Mouse (Mus musculus) fat pad, adult 2 months (tissue): ENCODE results near the gene Traf2.

Experiments used
- DNase-seq: peaks from one replicate; pipeline ENCODE4 v3.0.0-alpha.2; 2011; ENCODE audit warnings: low read depth, low spot score; ENCODE audit errors: extremely low read depth

The Traf2 gene

DNA sequence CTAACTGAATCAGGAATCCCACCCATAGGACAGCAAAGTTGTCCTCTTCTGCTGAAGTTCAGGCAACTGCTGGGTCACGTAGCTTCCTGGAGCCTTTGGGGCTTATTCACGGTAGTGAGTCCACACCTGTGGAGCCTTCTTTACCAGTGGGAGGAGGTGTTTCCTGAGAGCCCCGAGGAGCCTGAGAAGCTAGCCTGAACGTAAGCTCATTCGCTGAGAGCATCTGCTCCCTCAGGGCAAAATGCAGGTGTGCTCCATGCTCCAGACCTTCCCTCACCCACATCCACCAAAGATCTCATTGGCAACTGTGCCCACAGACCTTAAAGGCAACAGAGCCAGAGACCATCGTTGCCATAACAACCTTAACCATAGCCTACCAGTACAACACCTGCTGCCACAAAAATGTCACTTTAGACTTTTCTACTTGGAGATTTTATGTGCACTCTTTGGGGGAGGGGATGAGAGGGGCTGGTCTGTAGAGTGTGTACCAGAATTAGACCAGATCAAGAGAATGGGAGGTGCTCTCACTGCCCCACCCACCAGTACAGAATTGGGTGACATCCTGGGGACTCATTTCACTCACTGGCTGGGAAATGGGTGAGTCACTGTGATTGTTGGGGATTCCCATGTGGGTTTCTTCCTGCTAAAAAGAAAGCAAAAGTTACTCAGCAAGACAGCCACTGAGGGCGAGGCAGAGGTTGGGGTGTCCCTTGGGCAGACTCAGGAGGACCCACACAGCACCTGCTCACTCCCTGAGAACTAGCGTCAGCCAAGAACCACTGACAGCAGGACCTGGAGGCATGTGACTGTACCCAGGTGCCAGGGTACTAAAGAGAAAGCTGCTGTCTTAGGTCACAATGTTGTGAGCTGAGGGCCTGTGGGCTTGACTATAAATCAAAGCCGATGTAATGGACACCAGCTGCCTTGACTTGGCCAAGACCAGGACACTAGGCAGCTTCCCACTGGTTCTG, 2.6 kb upstream of the Traf2 start:
- no peak for DNase-seq

DNA sequence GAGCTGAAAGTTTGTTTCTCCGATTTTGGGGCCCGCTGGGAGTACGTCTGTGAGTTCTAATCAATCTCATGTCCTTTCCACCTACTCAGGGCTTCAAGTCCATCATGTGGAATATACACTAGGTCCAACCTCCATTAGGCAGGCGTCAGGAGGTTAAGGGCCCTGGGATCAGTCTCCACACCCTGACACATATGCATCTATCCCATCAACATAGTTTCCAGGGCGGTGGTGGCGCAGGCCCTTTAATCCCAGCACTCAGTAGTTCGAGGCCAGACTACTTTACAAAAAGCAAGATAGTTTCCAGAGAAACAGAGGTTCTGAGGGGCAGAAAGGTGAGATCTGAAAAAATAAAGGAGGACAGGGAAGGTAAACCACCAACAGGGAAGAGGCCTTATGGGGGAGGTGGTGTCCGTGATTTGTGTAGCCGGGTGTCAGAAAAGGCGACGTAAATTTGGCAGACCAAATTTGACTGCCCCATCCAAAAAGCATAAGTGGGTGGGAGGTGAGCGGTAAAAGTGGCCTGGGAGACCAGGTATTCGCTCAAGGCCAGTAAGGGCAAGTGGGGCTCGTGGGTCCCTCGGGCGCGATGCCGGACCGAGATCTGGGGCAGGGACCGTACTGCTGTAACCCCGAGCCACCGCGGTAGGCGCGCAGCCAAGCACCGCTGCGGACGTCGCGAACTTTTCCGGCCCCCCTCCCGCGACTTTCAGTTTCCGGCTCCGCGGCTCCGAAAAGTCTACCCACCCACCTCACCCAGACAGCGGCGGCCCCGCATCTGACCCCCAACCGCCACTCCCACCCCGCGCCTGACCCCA, 537 bp downstream of the Traf2 start:
- no peak for DNase-seq

DNA sequence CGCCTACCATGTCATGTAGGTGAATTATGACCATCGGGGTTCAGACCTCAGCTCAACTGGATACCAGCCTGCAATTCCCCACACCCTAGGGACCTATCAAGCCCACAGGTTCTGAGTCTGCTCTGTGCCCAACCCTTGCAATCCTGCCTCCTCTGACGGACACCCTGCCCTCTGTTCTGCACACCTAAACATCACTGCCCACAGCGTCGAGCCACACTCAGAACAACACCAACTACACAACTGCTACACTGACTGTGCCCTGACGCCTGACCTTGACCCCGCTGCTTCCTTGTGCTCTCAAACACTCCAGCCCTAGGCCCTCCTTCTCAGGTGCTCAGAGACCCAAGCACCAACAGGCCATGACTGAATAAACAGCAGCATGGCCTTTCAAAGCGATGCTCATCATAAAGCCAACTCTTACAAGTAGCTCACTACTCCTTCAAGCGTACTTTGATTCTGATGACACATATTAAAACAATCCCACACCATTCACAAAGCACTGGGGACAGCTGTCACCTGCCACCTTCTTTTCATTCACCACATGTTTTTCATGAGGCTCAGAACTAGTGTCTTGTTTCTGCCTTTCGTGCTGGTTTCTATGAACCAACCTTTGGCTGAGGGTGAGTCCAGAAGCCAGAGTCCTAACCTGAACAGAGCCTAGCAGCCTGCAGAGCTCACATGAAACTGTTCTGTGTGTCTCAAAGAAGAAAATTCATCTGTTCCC, 4.9 kb downstream of the Traf2 start:
- no peak for DNase-seq

- DNase-seq: no peak
Measured at GRCm38 (mm10) chr2:25540541-25540948, 6.2 kb downstream of the Traf2 start.

GRCm38 (mm10) chr2:25536531-25536930, 10.2 kb downstream of the Traf2 start:
- no peak for DNase-seq

DNA sequence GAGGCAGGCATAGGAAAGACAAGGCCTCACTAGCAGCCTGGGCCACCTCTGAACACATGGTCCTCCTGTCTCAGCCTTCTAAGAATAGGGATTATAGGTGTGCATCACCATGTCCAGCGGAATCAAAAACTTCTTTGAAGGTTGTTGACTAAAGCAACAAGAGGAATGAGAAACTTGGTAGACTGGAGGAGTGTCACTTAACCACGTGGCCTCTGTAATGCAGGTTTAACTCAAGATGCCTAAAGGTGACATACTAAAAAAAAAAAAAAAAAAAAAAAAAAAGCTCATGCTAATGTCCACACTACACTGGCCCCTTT, 11.9 kb downstream of the Traf2 start:
- DNase-seq: no peak

- DNase-seq: peak; percentile 31
Measured at GRCm38 (mm10) chr2:25534178-25534865, 12.4 kb downstream of the Traf2 start.

GRCm38 (mm10) chr2:25533707-25534106, 13.0 kb downstream of the Traf2 start:
- DNase-seq: no peak

DNA sequence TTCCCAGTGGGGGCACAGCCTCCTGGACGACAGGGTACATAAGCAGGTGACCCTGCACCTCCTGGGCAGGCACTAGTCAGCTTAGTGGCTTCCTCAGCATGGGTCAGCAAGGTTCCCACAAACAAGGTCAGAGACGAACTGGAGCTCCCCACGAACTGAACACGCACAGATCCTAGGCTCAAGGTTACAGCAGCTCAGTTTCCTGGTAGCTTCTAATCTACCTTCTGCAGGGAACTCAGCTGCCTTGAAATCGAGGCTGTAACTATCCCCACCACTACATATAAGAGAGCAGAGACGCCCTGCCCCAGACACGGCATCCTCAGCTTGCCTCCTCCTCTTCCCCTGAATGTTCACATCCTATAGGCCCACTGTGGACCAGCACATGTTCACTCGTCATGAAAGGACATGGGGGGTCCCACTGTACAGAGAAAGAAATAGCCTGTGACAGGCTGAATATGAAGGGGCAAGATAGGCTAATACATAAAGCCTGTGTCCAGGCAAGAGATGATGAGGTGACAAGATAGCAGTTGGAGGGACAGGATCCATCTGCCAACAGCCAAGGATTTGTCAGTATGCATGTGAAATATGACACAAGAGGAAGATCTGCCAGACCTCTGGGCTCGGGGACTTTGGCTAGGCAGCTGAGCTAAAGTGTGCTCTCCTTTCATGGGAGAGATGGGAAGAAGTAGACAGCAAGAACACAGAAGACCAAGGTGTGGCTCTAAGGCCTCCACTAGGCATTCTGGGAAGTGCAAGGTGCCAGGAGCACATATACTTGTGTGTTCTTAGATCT, 20.0 kb downstream of the Traf2 start:
- no peak for DNase-seq

GRCm38 (mm10) chr2:25509912-25510311, 36.8 kb downstream of the Traf2 start:
- DNase-seq: no peak

GRCm38 (mm10) chr2:25506964-25507363, 39.8 kb downstream of the Traf2 start:
- DNase-seq: no peak

- DNase-seq: no peak
Measured at GRCm38 (mm10) chr2:25505860-25506259, 40.9 kb downstream of the Traf2 start.

DNA sequence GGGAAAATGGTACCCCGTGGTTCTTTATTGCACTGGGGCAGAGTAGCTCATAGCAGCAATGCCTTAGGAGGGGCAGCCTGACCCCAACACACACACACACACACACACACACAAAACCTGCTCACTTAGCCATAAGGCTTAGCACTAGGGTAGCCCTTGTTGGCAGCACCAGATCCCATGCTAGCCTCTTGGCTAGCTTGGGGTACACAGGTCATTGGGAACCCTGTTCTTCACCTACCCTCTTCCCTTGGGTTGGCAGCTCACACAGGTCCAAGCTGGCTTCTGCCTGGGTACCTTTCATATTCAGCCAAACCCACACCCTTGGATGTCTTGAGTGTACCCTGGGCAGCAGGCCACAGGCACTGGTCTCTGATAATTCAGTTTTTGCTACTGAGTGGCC, 41.7 kb downstream of the Traf2 start:
- DNase-seq: no peak

DNA sequence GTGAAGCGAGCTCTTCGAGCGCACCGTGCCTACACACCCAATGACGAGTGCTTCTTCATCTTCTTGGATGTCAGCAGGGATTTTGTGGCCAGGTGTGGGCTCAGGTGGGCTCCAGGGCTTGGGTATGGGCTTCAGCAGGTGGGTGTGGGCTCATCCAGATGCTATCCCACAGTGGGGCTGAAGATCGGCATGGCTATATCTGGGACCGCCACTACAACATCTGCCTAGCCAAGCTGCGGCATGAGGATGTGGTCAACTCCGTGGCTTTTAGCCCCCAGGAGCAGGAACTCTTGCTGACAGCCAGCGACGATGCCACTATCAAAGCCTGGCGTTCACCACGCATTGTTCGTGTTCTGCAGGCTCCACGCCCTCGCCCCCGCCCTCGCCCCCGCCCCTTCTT, 42.2 kb downstream of the Traf2 start:
- no peak for DNase-seq

DNA sequence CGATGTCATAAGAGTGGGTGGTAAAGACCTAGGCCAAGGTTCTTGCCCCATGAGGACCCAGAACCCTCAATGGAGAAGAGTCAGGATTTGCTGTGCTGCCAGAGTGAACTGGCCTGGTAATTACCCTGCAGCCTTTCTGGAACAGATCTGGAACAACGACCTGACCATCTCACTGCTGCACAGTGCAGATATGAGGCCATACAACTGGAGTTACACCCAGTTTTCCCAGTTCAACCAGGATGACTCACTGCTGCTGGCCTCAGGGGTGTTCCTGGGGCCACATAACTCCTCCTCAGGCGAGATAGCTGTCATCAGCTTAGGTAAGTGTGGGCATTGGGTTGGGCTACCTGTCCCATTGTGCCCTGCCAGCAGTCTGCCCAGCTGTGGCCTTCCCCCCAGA, 44.0 kb downstream of the Traf2 start:
- DNase-seq: no peak

DNA sequence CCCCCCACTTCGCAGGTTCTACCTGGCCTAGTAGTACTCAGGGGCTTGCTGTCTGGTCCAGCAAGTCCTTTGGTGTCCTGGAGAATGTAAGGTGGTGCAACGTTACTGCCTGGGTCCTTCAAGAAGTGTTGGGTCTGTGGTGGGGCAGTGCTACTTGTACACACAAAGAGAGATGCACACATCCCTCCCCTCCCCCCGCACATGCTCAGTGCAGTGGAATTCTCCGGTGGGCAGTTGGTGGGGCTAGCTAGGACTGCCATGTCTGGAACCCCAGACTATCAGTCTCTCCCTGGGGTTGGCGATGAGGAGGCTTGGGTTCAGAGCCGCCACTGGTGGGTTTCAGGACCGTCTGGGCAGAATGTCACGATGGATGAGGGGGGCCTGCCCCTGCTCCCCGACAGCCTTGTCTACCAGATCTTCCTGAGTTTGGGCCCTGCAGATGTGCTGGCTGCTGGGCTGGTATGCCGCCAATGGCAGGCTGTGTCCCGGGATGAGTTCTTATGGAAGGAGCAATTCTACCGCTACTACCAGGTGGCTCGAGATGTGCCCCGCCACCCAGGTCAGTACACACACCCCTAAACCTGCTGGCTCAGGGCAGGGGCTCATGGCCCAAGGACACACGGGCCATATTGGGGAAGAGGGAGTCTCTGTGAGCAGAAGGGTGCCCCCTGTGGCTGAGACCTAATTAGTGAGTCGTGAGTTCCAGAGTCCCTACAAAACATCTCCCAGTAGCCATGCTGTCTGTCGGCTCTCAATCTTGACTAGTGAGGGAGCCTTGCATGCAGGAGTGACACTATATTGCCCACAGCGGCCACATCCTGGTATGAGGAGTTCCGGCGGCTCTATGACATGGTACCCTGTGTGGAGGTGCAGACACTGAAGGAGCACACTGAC, 44.9 kb downstream of the Traf2 start, which contains the start of gene C8g:
C8g (minus strand) TSS at position 127 of the 894 bp plus-strand sequence.
- no peak for DNase-seq

DNA sequence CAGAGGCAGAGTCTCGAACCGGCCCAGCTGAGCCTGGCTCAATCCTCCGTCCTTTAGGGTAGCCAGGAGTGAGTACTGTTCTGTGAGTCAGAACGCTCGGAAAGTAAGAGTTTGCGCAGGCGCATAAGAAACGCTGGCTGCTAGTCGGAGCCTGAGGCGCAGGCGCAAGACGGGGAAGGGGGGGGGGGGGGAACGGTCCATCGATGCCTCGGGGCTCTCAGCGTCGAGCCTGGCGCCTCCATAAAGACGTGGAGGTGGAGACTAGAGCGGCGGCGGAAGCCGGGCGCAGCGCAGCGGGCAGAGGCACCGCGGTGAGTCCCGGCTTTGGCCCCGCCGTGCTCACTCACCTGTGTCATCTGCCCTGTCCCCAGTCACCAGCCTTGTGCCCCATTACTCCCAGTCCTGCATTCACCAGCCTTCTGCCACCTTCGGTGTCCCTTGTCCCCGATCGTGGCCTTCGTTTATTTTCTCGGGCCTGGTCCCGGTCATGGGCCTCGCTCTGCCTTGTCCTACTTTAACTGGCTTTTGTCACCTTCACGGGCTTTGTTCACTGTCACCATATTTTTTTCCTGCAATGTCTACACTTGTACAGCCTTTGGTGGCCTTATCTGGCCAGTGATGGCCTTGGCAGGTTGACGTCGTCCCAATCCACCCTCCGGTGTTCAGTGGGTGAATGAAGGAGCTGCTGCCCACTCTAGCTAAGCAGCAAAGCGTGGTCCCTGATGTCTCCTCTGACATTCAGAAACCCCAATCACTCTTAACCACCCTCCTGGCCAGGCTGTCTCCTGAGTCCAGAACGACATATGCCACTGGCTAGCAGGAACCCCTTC, 45.9 kb downstream of the Traf2 start, which contains the start of gene Fbxw5:
Fbxw5 (plus strand) TSS at position 175 of the 830 bp plus-strand sequence.
- DNase-seq: no peak

- no peak for DNase-seq
Measured at GRCm38 (mm10) chr2:25500071-25500575, 46.6 kb downstream of the Traf2 start.
